Mouse (Mus musculus): ENCODE measurements around the gene Apba1. TPM values are rescaled to one million over a fixed set of nuclear protein-coding genes. Genes with fewer than 3 reads are reported as not detected.

The Apba1 gene
- total RNA-seq, 1 experiment, result 0.22 TPM

- no peak for DNase-seq (ENCODE audit: low read depth, low spot score)
- Histone ChIP-seq H3K36me3 (ENCODE audit: control insufficient read depth, insufficient read depth, low read length, poor library complexity, severe bottlenecking) (no peaks in the 10 kb centered on the region), H3K4me1 (ENCODE audit: control insufficient read depth in 2 of 2, insufficient read depth in 2 of 2, low read length in 2 of 2, poor library complexity in 1 of 2) (no peaks in the 10 kb centered on the region), H3K9me3 (ENCODE audit: control insufficient read depth, insufficient read depth, low read depth, low read length) (no peaks in the 10 kb centered on the region), H3K27ac (ENCODE audit: insufficient read depth, low read depth, low read length, poor library complexity, severe bottlenecking) (no peak overlapping the region), H3K9ac (ENCODE audit: insufficient read depth, low read depth, low read length, poor library complexity, severe bottlenecking) (no peak overlapping the region), H3K4me3 (ENCODE audit: insufficient read depth in 1 of 2, low read depth in 1 of 2, low read length in 2 of 2, poor library complexity in 1 of 2, severe bottlenecking in 1 of 2) (no peak overlapping the region)
- TF ChIP-seq HCFC1 (IDR thresholded peaks at IDR 0.05; ENCODE audit: borderline replicate concordance, insufficient read depth, low read length) (no peak), CHD2 (IDR thresholded peaks at IDR 0.05; ENCODE audit: low read depth, low read length) (no peak), ZC3H11A (IDR thresholded peaks at IDR 0.05; ENCODE audit: borderline replicate concordance, low read depth, low read length) (no peak), ZNF384 (IDR thresholded peaks at IDR 0.05; ENCODE audit: low read depth, low read length) (no peak), MAFK (IDR thresholded peaks at IDR 0.05; ENCODE audit: insufficient read depth, low read depth, low read length) (no peak)
- in situ Hi-C loops (cut with MboI; ENCODE audit: low sequenced_read_pairs in 2 of 2, unreplicated experiment in 2 of 2), result no loop called here
Observed at GRCm38 (mm10) chr19:23834721-23835120, 76.0 kb downstream of the Apba1 start.

- no peak for DNase-seq (ENCODE audit: low read depth, low spot score)
- Histone ChIP-seq H3K9ac (ENCODE audit: insufficient read depth, low read depth, low read length, poor library complexity, severe bottlenecking) (no peak overlapping the region), H3K4me1 (ENCODE audit: control insufficient read depth in 2 of 2, insufficient read depth in 2 of 2, low read length in 2 of 2, poor library complexity in 1 of 2) (no peaks in the 10 kb centered on the region), H3K27ac (ENCODE audit: insufficient read depth, low read depth, low read length, poor library complexity, severe bottlenecking) (no peak overlapping the region), H3K4me3 (ENCODE audit: insufficient read depth in 1 of 2, low read depth in 1 of 2, low read length in 2 of 2, poor library complexity in 1 of 2, severe bottlenecking in 1 of 2) (no peak overlapping the region), H3K36me3 (ENCODE audit: control insufficient read depth, insufficient read depth, low read length, poor library complexity, severe bottlenecking) (no peaks in the 10 kb centered on the region), H3K9me3 (ENCODE audit: control insufficient read depth, insufficient read depth, low read depth, low read length) (no peaks in the 10 kb centered on the region)
- in situ Hi-C loops (cut with MboI; ENCODE audit: low sequenced_read_pairs in 2 of 2, unreplicated experiment in 2 of 2), result no loop called here
- no peak for TF ChIP-seq ZNF384 (IDR thresholded peaks at IDR 0.05; ENCODE audit: low read depth, low read length)
- no peak for TF ChIP-seq ZC3H11A (IDR thresholded peaks at IDR 0.05; ENCODE audit: borderline replicate concordance, low read depth, low read length)
- no peak for TF ChIP-seq MAFK (IDR thresholded peaks at IDR 0.05; ENCODE audit: insufficient read depth, low read depth, low read length)
Observed at GRCm38 (mm10) chr19:23855832-23856231, 97.1 kb downstream of the Apba1 start.

- TF ChIP-seq HCFC1 (IDR thresholded peaks at IDR 0.05; ENCODE audit: borderline replicate concordance, insufficient read depth, low read length), result no peak
- no peak for TF ChIP-seq MAFK (IDR thresholded peaks at IDR 0.05; ENCODE audit: insufficient read depth, low read depth, low read length)
- TF ChIP-seq ZC3H11A (IDR thresholded peaks at IDR 0.05; ENCODE audit: borderline replicate concordance, low read depth, low read length), result no peak
- no peak for TF ChIP-seq CHD2 (IDR thresholded peaks at IDR 0.05; ENCODE audit: low read depth, low read length)
- no peak for TF ChIP-seq ZNF384 (IDR thresholded peaks at IDR 0.05; ENCODE audit: low read depth, low read length)
- in situ Hi-C loops (cut with MboI; ENCODE audit: low sequenced_read_pairs in 2 of 2, unreplicated experiment in 2 of 2), result no loop called here
- Histone ChIP-seq H3K4me1 (ENCODE audit: control insufficient read depth in 2 of 2, insufficient read depth in 2 of 2, low read length in 2 of 2, poor library complexity in 1 of 2) (no peaks in the 10 kb centered on the region), H3K4me3 (ENCODE audit: insufficient read depth in 1 of 2, low read depth in 1 of 2, low read length in 2 of 2, poor library complexity in 1 of 2, severe bottlenecking in 1 of 2) (no peak overlapping the region), H3K9ac (ENCODE audit: insufficient read depth, low read depth, low read length, poor library complexity, severe bottlenecking) (no peak overlapping the region), H3K27ac (ENCODE audit: insufficient read depth, low read depth, low read length, poor library complexity, severe bottlenecking) (no peak overlapping the region), H3K9me3 (ENCODE audit: control insufficient read depth, insufficient read depth, low read depth, low read length) (no peaks in the 10 kb centered on the region), H3K36me3 (ENCODE audit: control insufficient read depth, insufficient read depth, low read length, poor library complexity, severe bottlenecking) (no peaks in the 10 kb centered on the region)
- peak; percentile 28 for DNase-seq (ENCODE audit: low read depth, low spot score)
Observed at GRCm38 (mm10) chr19:23858091-23858490, 99.4 kb downstream of the Apba1 start.

DNA sequence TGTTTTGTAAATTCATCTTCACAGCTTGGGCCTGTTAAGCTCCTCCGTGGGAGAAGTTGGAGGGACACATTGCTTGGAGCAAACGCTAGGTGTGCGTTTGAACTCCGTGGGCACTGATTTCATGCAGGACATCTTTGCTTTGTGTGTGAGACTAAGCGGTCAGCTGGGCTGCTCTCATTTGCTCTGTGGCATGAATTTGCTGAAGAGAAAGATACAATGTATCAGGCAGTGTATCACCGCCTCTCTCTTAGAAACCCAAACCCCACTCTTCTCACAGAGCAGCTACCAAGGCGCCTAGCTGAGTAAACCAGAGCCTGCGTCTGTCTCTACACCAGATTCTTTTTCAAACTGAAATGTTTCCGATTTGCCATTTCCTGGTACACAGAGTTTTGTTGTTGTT lies 100.1 kb downstream of the Apba1 start:
- Histone ChIP-seq H3K9me3 (ENCODE audit: control insufficient read depth, insufficient read depth, low read depth, low read length) (no peaks in the 10 kb centered on the region), H3K9ac (ENCODE audit: insufficient read depth, low read depth, low read length, poor library complexity, severe bottlenecking) (no peak overlapping the region), H3K4me1 (ENCODE audit: control insufficient read depth in 2 of 2, insufficient read depth in 2 of 2, low read length in 2 of 2, poor library complexity in 1 of 2) (no peaks in the 10 kb centered on the region), H3K4me3 (ENCODE audit: insufficient read depth in 1 of 2, low read depth in 1 of 2, low read length in 2 of 2, poor library complexity in 1 of 2, severe bottlenecking in 1 of 2) (no peak overlapping the region), H3K27ac (ENCODE audit: insufficient read depth, low read depth, low read length, poor library complexity, severe bottlenecking) (no peak overlapping the region), H3K36me3 (ENCODE audit: control insufficient read depth, insufficient read depth, low read length, poor library complexity, severe bottlenecking) (no peaks in the 10 kb centered on the region)
- in situ Hi-C loops (cut with MboI; ENCODE audit: low sequenced_read_pairs in 2 of 2, unreplicated experiment in 2 of 2), result no loop called here
- TF ChIP-seq HCFC1 (IDR thresholded peaks at IDR 0.05; ENCODE audit: borderline replicate concordance, insufficient read depth, low read length), result no peak
- TF ChIP-seq CHD2 (IDR thresholded peaks at IDR 0.05; ENCODE audit: low read depth, low read length), result no peak
- no peak for TF ChIP-seq MAFK (IDR thresholded peaks at IDR 0.05; ENCODE audit: insufficient read depth, low read depth, low read length)
- TF ChIP-seq ZC3H11A (IDR thresholded peaks at IDR 0.05; ENCODE audit: borderline replicate concordance, low read depth, low read length), result no peak
- TF ChIP-seq ZNF384 (IDR thresholded peaks at IDR 0.05; ENCODE audit: low read depth, low read length), result no peak
- no peak for DNase-seq (ENCODE audit: low read depth, low spot score)

All from ES-E14 (cell line).